In the genomic region with DNA sequence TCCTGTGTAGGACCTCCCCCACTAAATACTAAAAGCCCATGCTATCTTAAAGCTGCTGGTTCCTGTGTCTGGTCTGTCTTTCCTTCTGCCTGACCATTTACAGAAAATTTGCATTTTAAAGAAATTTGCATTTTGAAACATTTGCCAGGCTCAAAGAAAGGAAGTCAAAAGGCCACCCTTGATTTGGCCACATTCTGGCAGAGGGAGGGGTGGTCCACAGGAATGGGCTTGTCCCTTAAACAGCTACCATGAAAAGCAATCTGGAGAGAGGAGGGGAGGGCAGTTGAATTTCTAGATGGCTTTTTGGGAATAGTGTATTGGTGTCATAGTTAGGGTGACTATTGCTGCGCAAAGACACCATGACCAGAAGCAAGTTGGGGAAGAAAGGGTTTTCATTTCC, we compare ENCODE assay signal across 22 mouse cellular contexts.
"Had no signal": no experiment of that assay in that cellular context is flagged by ENCODE, and none has a peak within 500 bp of the region (broad histone marks: within the 10 kb centered on the region; RNA-seq: fewer than 3 reads in every experiment).

No protein-coding gene starts in this region.

- H3K4me3 ChIP-seq: liver, embryonic 15.5 days; lung, embryonic 15.5 days; megakaryocyte, embryonic 14.5 days; midbrain, embryonic 10.5 days; midbrain, embryonic 13.5 days; myocyte; neural tube, embryonic 13.5 days had no signal

- H3K9ac ChIP-seq: liver, embryonic 15.5 days; lung, embryonic 15.5 days; midbrain, embryonic 13.5 days; neural tube, embryonic 13.5 days had no signal

- H3K36me3 ChIP-seq: liver, embryonic 15.5 days; lung, embryonic 15.5 days had no signal

- ATAC-seq: midbrain, embryonic 13.5 days; midbrain, embryonic 16.5 days had no signal

- DNase-seq: kidney, adult 9 months; kidney, postnatal 14 days; kidney, postnatal 4 days; left cerebral cortex, postnatal 4 days; lung, adult 18-20 months; lung, postnatal 10 days; lung, postnatal 36 days; right cerebral cortex, postnatal 14 days; right cerebral cortex, postnatal 4 days; thymus, adult 2 months; thymus, postnatal 14 days; thymus, postnatal 4 days had no signal

- H3K4me1 ChIP-seq: megakaryocyte, embryonic 14.5 days had no signal

- H3K4me2 ChIP-seq: liver, embryonic 11.5 days; liver, embryonic 15.5 days; lung, embryonic 15.5 days; midbrain, embryonic 13.5 days; neural tube, embryonic 13.5 days had no signal

- H3K27me3 ChIP-seq: liver, embryonic 15.5 days; lung, embryonic 15.5 days; megakaryocyte, embryonic 14.5 days; midbrain, embryonic 13.5 days; neural tube, embryonic 13.5 days had no signal

- H3K27ac ChIP-seq: liver, embryonic 15.5 days; lung, embryonic 15.5 days; midbrain, embryonic 10.5 days; midbrain, embryonic 13.5 days; neural tube, embryonic 13.5 days; stomach, postnatal 0 days had no signal

- H3K9me3 ChIP-seq: liver, embryonic 15.5 days; lung, embryonic 15.5 days; megakaryocyte, embryonic 14.5 days; midbrain, embryonic 10.5 days; midbrain, embryonic 13.5 days; neural tube, embryonic 13.5 days had no signal
